Mouse (Mus musculus) neural tube, embryonic 14.5 days (tissue): ENCODE measurements at regions not wholly inside any gene's neighbourhood (a gene's known extent, or its start where the extent isn't known, plus 50 kb on each side); places are given as distances from the start of the nearest gene placed in this dataset.

Source experiments
- ATAC-seq: fragments of 200-750 bp; cut with Nextera tagmentation; 2 replicates; pipeline ENCODE4 v1.8.0; 2017; ENCODE audit warnings: low read depth, mild to moderate bottlenecking, moderate TSS enrichment, moderate library complexity
- H3K27ac ChIP-seq: fragments of 300-500 bp; sonication (generic); 2 replicates; pipeline ENCODE4 v1.5.1; 2014; ENCODE audit warnings: low read depth, mild to moderate bottlenecking, control low read depth, low read length, moderate library complexity, mixed read lengths
- H3K27me3 ChIP-seq: fragments of 300-500 bp; sonication (generic); 2 replicates; pipeline ENCODE4 v1.6.1; 2014; ENCODE audit warnings: low read length; ENCODE audit not compliant: control insufficient read depth, insufficient read depth
- H3K36me3 ChIP-seq: fragments of 300-500 bp; sonication (generic); 2 replicates; pipeline ENCODE4 v1.6.1; 2014; ENCODE audit warnings: low read length, mixed read lengths; ENCODE audit not compliant: control insufficient read depth, insufficient read depth
- H3K4me1 ChIP-seq: fragments of 300-500 bp; sonication (generic); 2 replicates; pipeline ENCODE4 v1.6.1; 2014; ENCODE audit warnings: low read length; ENCODE audit not compliant: control insufficient read depth, insufficient read depth
- H3K4me2 ChIP-seq: fragments of 300-500 bp; sonication (generic); 2 replicates; pipeline ENCODE4 v1.6.1; 2014; ENCODE audit warnings: mild to moderate bottlenecking, low read depth, low read length, control low read depth
- H3K4me3 ChIP-seq: fragments of 300-500 bp; sonication (generic); 2 replicates; pipeline ENCODE4 v1.5.1; 2014; ENCODE audit warnings: low read depth, low read length, control low read depth, mixed read lengths
- H3K9ac ChIP-seq: fragments of 300-500 bp; sonication (generic); replicated peaks from 2 replicates; pipeline ENCODE4 v1.6.1; 2014; ENCODE audit warnings: low read depth, mild to moderate bottlenecking, control low read depth, low read length, mixed read lengths
- H3K9me3 ChIP-seq: fragments of 300-500 bp; sonication (generic); 2 replicates; pipeline ENCODE4 v1.6.1; 2016; ENCODE audit warnings: low read length; ENCODE audit not compliant: control insufficient read depth
- whole genome bisulfite sequencing: fragments of 180-500 bp; shearing (Covaris S2); extraction: QIAGEN DNeasy Blood & Tissue Kit; methylation state at CpG from one replicate; pipeline ENCODE4 v1.1.7; 2014; 5-methylcytosine and 5-hydroxymethylcytosine counted together

DNA sequence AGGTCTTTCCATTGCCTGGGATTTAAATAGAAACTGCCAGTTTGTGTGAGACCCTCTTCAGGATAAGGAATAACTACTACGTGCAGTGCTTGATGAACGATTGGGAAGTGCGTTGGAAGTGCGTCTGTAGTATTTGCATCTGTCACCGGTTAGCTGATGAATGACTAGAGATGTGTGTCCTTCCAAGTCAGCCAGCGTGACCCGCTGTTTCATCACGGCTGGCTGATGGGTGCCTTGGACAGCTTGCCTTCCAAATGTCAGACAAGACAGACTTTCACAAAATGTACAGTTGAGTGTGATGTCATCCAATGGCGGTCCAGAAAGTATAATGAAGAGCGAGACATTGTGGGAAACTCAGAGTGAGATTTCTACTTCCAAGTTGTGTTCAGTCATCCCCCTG, 93.9 kb downstream of the Kcnrg start:
- Histone ChIP-seq H3K4me2 (no peak overlapping the region), H3K9ac (no peak overlapping the region), H3K9me3 (no peaks in the 10 kb centered on the region), H3K4me1 (peaks cover 3% of the 10 kb centered on the region; the same call in 1 of the 2 replicates), H3K36me3 (no peaks in the 10 kb centered on the region), H3K27me3 (no peaks in the 10 kb centered on the region), H3K27ac (no peak overlapping the region), H3K4me3 (no peak overlapping the region)
- WGBS = 71% methylated on average over 10 of the region's 10 CpGs
- no peak for ATAC-seq

- no peaks in the 10 kb centered on the region for H3K27me3 ChIP-seq
- H3K9me3 ChIP-seq = no peaks in the 10 kb centered on the region
- WGBS = 81% methylated on average over 3 of the region's 3 CpGs
- no peaks in the 10 kb centered on the region for H3K36me3 ChIP-seq
- H3K9ac ChIP-seq = no peak overlapping the region
- no peak overlapping the region for H3K4me3 ChIP-seq
- no peak for ATAC-seq
- no peak overlapping the region for H3K27ac ChIP-seq
- H3K4me1 ChIP-seq = no peaks in the 10 kb centered on the region
- H3K4me2 ChIP-seq = no peak overlapping the region
Measured at GRCm38 (mm10) chr14:61703916-61704315, 96.7 kb downstream of the Kcnrg start.

DNA sequence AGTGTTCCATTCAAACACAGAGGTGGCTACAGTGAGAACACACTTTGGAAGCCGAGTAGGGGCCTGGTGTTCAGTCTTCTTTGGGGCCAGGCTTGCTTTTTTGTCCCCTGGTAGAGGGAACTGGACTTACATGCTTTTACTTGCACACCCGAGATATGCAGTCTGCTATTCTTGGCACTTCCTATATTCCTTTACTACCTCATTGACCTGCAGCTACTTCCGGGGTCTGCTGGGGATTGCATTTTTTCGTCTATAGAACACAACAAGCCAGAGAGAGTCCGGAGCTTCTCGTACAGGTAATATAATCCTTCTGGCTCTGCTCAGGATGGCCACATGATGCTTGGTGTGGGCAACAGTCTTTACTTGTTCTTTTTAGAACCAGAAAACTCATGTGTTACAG, 99.7 kb downstream of the Kcnrg start:
- Histone ChIP-seq H3K4me2 (no peak overlapping the region), H3K9ac (no peak overlapping the region), H3K9me3 (no peaks in the 10 kb centered on the region), H3K4me3 (no peak overlapping the region), H3K4me1 (no peaks in the 10 kb centered on the region), H3K27ac (no peak overlapping the region), H3K27me3 (no peaks in the 10 kb centered on the region), H3K36me3 (no peaks in the 10 kb centered on the region)
- 91% methylated on average over 6 of the region's 6 CpGs for WGBS
- ATAC-seq = no peak

GRCm38 (mm10) chr14:61708331-61708730, 101.1 kb downstream of the Kcnrg start:
- Histone ChIP-seq H3K9me3 (no peaks in the 10 kb centered on the region), H3K4me1 (no peaks in the 10 kb centered on the region), H3K9ac (no peak overlapping the region), H3K4me3 (no peak overlapping the region), H3K4me2 (no peak overlapping the region), H3K27ac (no peak overlapping the region), H3K27me3 (no peaks in the 10 kb centered on the region), H3K36me3 (no peaks in the 10 kb centered on the region)
- no peak for ATAC-seq
- WGBS = 55% methylated on average over 6 of the region's 6 CpGs

DNA sequence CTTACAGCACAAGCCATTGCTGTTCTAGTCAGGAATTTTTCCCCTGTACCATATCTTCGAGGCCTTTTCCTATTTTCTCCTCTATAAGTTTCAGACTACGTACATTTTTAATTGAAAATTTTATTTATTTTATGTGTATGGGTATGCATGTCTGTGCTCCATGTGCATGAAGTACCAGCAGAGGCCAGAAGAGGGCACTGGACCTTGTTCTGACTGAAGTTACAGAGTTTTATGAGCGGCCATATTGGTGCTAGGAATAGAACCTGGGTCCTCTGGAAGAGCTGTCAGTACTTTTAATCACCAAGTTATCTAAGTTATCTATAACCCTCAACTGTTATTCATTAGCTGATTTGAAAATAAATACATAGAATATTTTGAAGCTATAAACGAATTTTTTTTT, 108.5 kb downstream of the Kcnrg start:
- whole genome bisulfite sequencing = 97% methylated on average over 4 of the region's 4 CpGs
- no peaks in the 10 kb centered on the region; the same call in 1 of the 2 replicates for H3K9me3 ChIP-seq
- H3K4me3 ChIP-seq = no peak overlapping the region
- no peak overlapping the region for H3K9ac ChIP-seq
- no peak overlapping the region for H3K4me2 ChIP-seq
- no peaks in the 10 kb centered on the region for H3K36me3 ChIP-seq
- H3K4me1 ChIP-seq = no peaks in the 10 kb centered on the region
- no peaks in the 10 kb centered on the region for H3K27me3 ChIP-seq
- H3K27ac ChIP-seq = no peak overlapping the region
- ATAC-seq = no peak

DNA sequence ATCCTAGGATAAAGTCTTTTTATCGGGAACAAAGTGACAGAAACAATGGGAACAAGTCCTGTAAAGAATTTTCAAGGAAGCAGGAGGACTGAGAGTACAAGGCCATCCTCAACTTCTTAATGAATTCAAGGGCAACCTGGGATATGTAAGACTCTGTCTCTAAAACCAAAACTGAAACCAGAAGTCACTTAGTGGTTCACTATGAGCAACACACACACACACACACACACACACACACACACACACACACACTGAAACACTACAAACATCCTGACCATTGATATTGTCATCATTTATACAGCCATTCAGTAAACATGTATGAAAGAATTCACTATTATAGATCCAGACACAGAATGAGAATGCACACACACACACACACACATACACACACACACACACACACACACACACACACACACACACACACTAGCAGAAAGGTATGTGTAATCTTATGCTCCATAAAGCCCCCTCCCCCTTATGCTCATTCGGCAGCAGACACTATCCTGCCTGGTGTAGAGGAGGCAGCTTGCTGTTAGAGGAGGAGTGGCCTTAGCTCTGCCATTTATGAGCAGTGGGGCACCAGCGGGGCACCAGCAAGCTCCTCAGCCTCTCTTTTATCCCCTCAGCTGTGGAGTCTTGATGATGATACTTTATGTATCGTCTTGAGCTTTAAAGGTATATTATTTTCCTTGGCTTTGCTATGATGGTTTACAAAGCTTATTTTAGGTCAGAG, 111.3 kb downstream of the Kcnrg start:
- Histone ChIP-seq H3K9me3 (no peaks in the 10 kb centered on the region; the same call in 1 of the 2 replicates), H3K36me3 (no peaks in the 10 kb centered on the region), H3K27ac (no peak overlapping the region), H3K27me3 (no peaks in the 10 kb centered on the region), H3K4me3 (no peak overlapping the region), H3K4me1 (no peaks in the 10 kb centered on the region), H3K9ac (no peak overlapping the region), H3K4me2 (no peak overlapping the region)
- WGBS = 37% methylated on average over 4 of the region's 4 CpGs
- ATAC-seq = no peak

GRCm38 (mm10) chr14:61721302-61721701, 114.0 kb downstream of the Kcnrg start:
- Histone ChIP-seq H3K9me3 (no peaks in the 10 kb centered on the region; the same call in 1 of the 2 replicates), H3K9ac (no peak overlapping the region), H3K4me1 (no peaks in the 10 kb centered on the region), H3K4me3 (no peak overlapping the region), H3K4me2 (no peak overlapping the region), H3K27ac (no peak overlapping the region), H3K27me3 (no peaks in the 10 kb centered on the region), H3K36me3 (no peaks in the 10 kb centered on the region)
- no peak for ATAC-seq
- WGBS = 80% methylated on average over 4 of the region's 4 CpGs

GRCm38 (mm10) chr14:61724942-61725341, 117.7 kb downstream of the Kcnrg start:
- ATAC-seq = no peak
- WGBS = 86% methylated on average over 3 of the region's 3 CpGs
- no peaks in the 10 kb centered on the region for H3K27me3 ChIP-seq
- no peaks in the 10 kb centered on the region for H3K9me3 ChIP-seq
- H3K4me1 ChIP-seq = no peaks in the 10 kb centered on the region
- no peaks in the 10 kb centered on the region for H3K36me3 ChIP-seq
- H3K4me3 ChIP-seq = no peak overlapping the region
- no peak overlapping the region for H3K4me2 ChIP-seq
- no peak overlapping the region for H3K27ac ChIP-seq
- H3K9ac ChIP-seq = no peak overlapping the region

GRCm38 (mm10) chr14:61728562-61728961, 121.3 kb downstream of the Kcnrg start:
- no peaks in the 10 kb centered on the region for H3K9me3 ChIP-seq
- no peaks in the 10 kb centered on the region for H3K4me1 ChIP-seq
- H3K27me3 ChIP-seq = no peaks in the 10 kb centered on the region
- H3K27ac ChIP-seq = no peak overlapping the region
- no peak overlapping the region for H3K4me3 ChIP-seq
- no peak for ATAC-seq
- no peak overlapping the region for H3K9ac ChIP-seq
- H3K4me2 ChIP-seq = no peak overlapping the region
- H3K36me3 ChIP-seq = no peaks in the 10 kb centered on the region
- 12% methylated on average over 5 of the region's 5 CpGs for WGBS
